Mouse (Mus musculus) stomach, adult 2 months (tissue): ENCODE results near the gene Olfr776. TPM values are rescaled to one million over a fixed set of nuclear protein-coding genes. Genes with fewer than 3 reads are reported as not detected.

ENCODE experiments used
- polyA plus RNA-seq: library from polyadenylated mRNA; depleted of rRNA; stranded (reverse); fragments of >200 nt; gene quantifications from 2 replicates; pipeline ENCODE4 v1.2.3, GENCODE M21; 2012; rRNA removed

Olfr776 gene
- polyA plus RNA-seq, result not detected in 2 replicates

GRCm38 (mm10) chr10:129258827-129259226, at the start of gene Olfr776:
TSS of gene Olfr776 (plus strand) at chr10:129259127.

DNA sequence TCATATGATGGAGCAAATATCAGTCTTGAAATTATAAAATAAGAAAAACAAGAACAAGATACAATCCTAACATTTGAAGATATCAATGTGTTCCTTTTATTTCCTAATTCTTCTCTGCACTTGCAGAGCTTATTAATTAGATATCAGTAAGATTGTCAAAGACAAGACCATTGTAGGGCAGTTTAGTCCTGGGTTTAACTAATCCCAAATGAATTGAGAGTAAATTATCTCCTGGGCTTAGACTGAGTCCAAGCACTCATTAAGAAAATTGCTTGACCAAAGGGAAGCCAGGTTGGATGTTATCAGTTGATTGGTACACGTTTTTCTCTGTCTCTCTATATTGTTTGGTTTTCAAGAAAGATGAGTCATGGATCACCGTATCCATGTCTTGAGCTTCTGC, 23.0 kb upstream of the Olfr776 start, which contains the start of gene Olfr774:
Olfr774 (plus strand) TSS at position 301 of the 400 bp plus-strand sequence.

DNA sequence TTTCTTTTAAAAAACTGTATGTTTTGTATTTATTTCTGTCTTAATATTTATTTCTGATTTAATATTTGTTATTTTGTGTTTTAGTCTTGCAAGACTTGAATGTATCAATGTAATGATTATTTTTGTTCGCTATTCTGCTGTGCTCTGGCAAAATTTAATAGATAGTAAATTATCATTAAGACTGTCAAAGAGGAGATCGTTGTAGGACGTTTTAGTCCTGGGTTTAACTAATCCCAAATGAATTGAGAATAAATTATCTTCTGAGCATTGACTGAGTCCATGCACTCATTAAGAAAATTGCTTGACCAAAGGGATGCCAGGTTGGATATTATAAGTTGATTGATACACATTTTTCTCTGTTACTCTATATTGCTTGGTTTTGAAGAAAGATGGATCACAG, 10.8 kb upstream of the Olfr776 start, which contains the start of gene Olfr775:
Olfr775 (plus strand) TSS at position 301 of the 400 bp plus-strand sequence.

DNA sequence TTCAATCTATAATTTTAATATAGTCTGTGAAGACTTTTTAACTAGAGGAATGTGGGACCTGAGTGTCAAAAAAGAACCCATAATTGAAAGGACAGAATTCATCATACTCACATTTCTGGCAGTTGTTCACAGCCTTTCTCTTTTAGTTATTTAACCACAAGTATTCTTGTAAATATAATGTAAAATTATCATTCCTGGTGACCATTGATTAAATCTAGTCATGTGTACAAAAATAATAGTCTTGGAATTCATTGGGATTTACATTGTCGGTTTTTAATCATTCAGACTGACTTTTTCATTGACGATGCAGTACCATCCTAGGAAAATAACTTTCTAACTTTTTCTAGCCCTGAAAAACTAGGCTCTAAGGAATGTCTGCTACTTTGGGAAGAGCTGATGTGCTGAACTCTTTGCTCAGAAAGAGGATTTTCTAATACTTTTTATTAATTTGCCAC, 12.2 kb downstream of the Olfr776 start, which contains the start of gene Olfr777:
Olfr777 (minus strand) TSS at position 405 of the 455 bp plus-strand sequence.

Other genes with a start within 250 kb of the Olfr776 start
- gene Olfr763, start 248.3 kb upstream of the Olfr776 start, polyA plus RNA-seq, result not detected in 2 replicates
- gene Olfr764-ps1, start 219.2 kb upstream of the Olfr776 start, polyA plus RNA-seq, result not detected in 2 replicates
- not detected in 2 replicates for gene Olfr765, start 209.1 kb upstream of the Olfr776 start, polyA plus RNA-seq
- not detected in 2 replicates for gene Olfr766-ps1, start 190.2 kb upstream of the Olfr776 start, polyA plus RNA-seq
- not detected in 2 replicates for gene Olfr767, start 176.2 kb upstream of the Olfr776 start, polyA plus RNA-seq
- gene Olfr768, start 159.8 kb upstream of the Olfr776 start, polyA plus RNA-seq, result not detected in 2 replicates
- gene Olfr769, start 141.3 kb upstream of the Olfr776 start, polyA plus RNA-seq, result not detected in 2 replicates
- gene Olfr770, start 120.1 kb upstream of the Olfr776 start, polyA plus RNA-seq, result not detected in 2 replicates
- not detected in 2 replicates for gene Olfr771, start 94.4 kb upstream of the Olfr776 start, polyA plus RNA-seq
- gene Olfr772, start 81.2 kb upstream of the Olfr776 start, polyA plus RNA-seq, result not detected in 2 replicates
- gene Olfr773, start 71.7 kb upstream of the Olfr776 start, polyA plus RNA-seq, result not detected in 2 replicates
- gene Olfr774, start 22.9 kb upstream of the Olfr776 start, polyA plus RNA-seq, result not detected in 2 replicates
- gene Olfr775, start 10.7 kb upstream of the Olfr776 start, polyA plus RNA-seq, result not detected in 2 replicates
- not detected in 2 replicates for gene Olfr777, start 12.4 kb downstream of the Olfr776 start, polyA plus RNA-seq
- gene Olfr780, start 59.0 kb downstream of the Olfr776 start, polyA plus RNA-seq, result not detected in 2 replicates
- gene Olfr781, start 69.7 kb downstream of the Olfr776 start, polyA plus RNA-seq, result not detected in 2 replicates
- gene Olfr782, start 89.7 kb downstream of the Olfr776 start, polyA plus RNA-seq, result not detected in 2 replicates
- 0.03 TPM in 1 of 2 replicates, not detected in the other for gene Olfr784, start 125.0 kb downstream of the Olfr776 start, polyA plus RNA-seq
- not detected in 2 replicates for gene Olfr785, start 146.3 kb downstream of the Olfr776 start, polyA plus RNA-seq
- gene Olfr786, start 168.2 kb downstream of the Olfr776 start, polyA plus RNA-seq, result not detected in 2 replicates
- not detected in 2 replicates for gene Olfr787, start 202.7 kb downstream of the Olfr776 start, polyA plus RNA-seq
- gene Olfr788, start 211.9 kb downstream of the Olfr776 start, polyA plus RNA-seq, result not detected in 2 replicates
- not detected in 2 replicates for gene Olfr789, start 225.6 kb downstream of the Olfr776 start, polyA plus RNA-seq
- gene Olfr790, start 239.4 kb downstream of the Olfr776 start, polyA plus RNA-seq, result not detected in 2 replicates